Mouse (Mus musculus) heart, postnatal 0 days (tissue): ENCODE measurements around the gene 4930583I09Rik. TPM values are rescaled to one million over a fixed set of nuclear protein-coding genes. Genes with fewer than 3 reads are reported as not detected.

Source experiments
- ATAC-seq: fragments of 200-750 bp; cut with Nextera tagmentation; 2 replicates; pipeline ENCODE4 v1.8.0; 2017; ENCODE audit warnings: low read depth, moderate number of reproducible peaks, moderate library complexity; ENCODE audit not compliant: insufficient read depth
- DNase-seq: peaks from one replicate; pipeline ENCODE4 v3.0.0-alpha.2; 2016; ENCODE audit warnings: low spot score
- H3K27ac ChIP-seq: fragments of 300-500 bp; sonication (generic); 2 replicates; pipeline ENCODE4 v1.5.1; 2014; ENCODE audit warnings: low read depth, mild to moderate bottlenecking
- H3K27me3 ChIP-seq: fragments of 300-500 bp; sonication (generic); 2 replicates; pipeline ENCODE4 v1.6.1; 2014; ENCODE audit warnings: low read length, mixed read lengths; ENCODE audit not compliant: control insufficient read depth, insufficient read depth
- H3K36me3 ChIP-seq: fragments of 300-500 bp; sonication (generic); replicated peaks from 2 replicates; pipeline ENCODE4 v1.6.1; 2014; ENCODE audit warnings: low read length, mixed read lengths; ENCODE audit not compliant: control insufficient read depth, insufficient read depth
- H3K4me1 ChIP-seq: fragments of 300-500 bp; sonication (generic); 2 replicates; pipeline ENCODE4 v1.6.1; 2014; ENCODE audit warnings: antibody characterized with exemption; ENCODE audit not compliant: control insufficient read depth, insufficient read depth
- H3K4me2 ChIP-seq: fragments of 300-500 bp; sonication (generic); 2 replicates; pipeline ENCODE4 v1.6.1; 2014; ENCODE audit warnings: low read depth, mild to moderate bottlenecking, low read length, moderate library complexity
- H3K4me3 ChIP-seq: fragments of 300-500 bp; sonication (generic); 2 replicates; pipeline ENCODE4 v1.5.1; 2014; ENCODE audit warnings: low read depth, low read length
- H3K9ac ChIP-seq: fragments of 300-500 bp; sonication (generic); replicated peaks from 2 replicates; pipeline ENCODE4 v1.6.1; 2014; ENCODE audit warnings: low read depth, low read length, mixed read lengths
- H3K9me3 ChIP-seq: fragments of 300-500 bp; sonication (generic); replicated peaks from 2 replicates; pipeline ENCODE4 v1.6.1; 2016; ENCODE audit warnings: low read length; ENCODE audit not compliant: control insufficient read depth
- CTCF ChIP-seq: IDR thresholded peaks from 2 replicates; pipeline ENCODE4 v1.5.1; 2016; ENCODE audit warnings: antibody characterized with exemption, control low read depth, low read depth
- EP300 ChIP-seq: IDR thresholded peaks from 2 replicates; pipeline ENCODE4 v1.6.1; 2016; ENCODE audit warnings: antibody characterized with exemption, low read depth
- WGBS: fragments of 180-500 bp; shearing (Covaris S2); extraction: QIAGEN DNeasy Blood & Tissue Kit; methylation state at CpG from one replicate; pipeline ENCODE4 v1.1.7; 2014; 5-methylcytosine and 5-hydroxymethylcytosine counted together
- polyA plus RNA-seq: library from polyadenylated mRNA; unstranded; fragments of >200 nt; fragmentation: Nextera tagmentation; extraction: Ambion mirVana; gene quantifications from 2 replicates; pipeline ENCODE4 v1.2.1, GENCODE M21; 2015
- total RNA-seq: library from RNA; depleted of rRNA; stranded (reverse); fragments of >200 nt; gene quantifications from 2 replicates; pipeline ENCODE4 v1.2.3, GENCODE M21; 2014; ENCODE audit warnings: low replicate concordance

4930583I09Rik gene
- total and polyA plus RNA-seq, 2 experiments from 2014 or later, result not detected

DNA sequence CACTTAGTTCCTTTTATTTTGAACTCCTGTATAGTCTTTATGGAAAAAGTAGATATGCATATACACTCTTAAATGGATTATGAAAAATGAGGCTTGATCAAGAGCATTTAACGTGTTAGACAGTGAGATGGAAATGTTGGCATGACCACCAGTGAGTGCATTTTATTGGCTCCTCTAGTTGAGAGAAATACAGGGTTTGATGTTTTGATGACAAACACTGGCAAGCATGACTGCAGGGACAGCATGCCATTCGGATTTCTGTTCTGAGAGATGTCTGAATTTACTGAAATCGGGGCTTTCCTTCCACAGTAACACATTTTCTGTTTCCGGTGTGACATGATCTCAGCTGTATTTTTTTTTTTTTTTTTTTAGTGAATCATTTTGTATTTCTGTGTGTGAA, 12.2 kb upstream of the 4930583I09Rik start:
- 70% methylated on average over 4 of the region's 4 CpGs for WGBS
- H3K27me3 ChIP-seq, result no peaks in the 10 kb centered on the region
- no peak for TF ChIP-seq EP300
- no peak for TF ChIP-seq CTCF
- no peak overlapping the region for H3K27ac ChIP-seq
- no peak for DNase-seq
- no peaks in the 10 kb centered on the region for H3K36me3 ChIP-seq
- H3K4me2 ChIP-seq, result no peak overlapping the region
- no peak overlapping the region for H3K9ac ChIP-seq
- no peak overlapping the region for H3K4me3 ChIP-seq
- no peak for ATAC-seq
- H3K4me1 ChIP-seq, result no peaks in the 10 kb centered on the region
- no peaks in the 10 kb centered on the region for H3K9me3 ChIP-seq

DNA sequence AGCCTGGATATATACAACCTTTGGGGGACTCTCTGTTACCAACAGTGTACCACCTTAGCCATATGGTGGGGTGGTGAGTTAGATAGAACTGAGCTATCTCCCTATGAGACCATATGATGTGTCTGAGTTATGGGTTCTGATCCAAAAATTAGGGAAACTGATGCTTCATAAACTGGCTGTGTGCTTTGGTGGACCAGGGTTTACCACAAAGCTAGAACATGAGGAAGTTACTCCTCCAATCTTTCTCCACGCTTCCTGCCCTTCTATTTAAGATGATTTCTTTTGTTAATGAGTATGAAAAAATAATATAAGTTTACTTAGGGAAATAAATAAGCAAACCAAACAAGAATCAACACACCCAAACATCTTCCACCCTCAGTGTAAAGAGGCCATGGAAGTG, 10.8 kb upstream of the 4930583I09Rik start:
- WGBS, result 62% methylated on average over 1 of the region's 1 CpGs
- H3K4me1 ChIP-seq, result no peaks in the 10 kb centered on the region

DNA sequence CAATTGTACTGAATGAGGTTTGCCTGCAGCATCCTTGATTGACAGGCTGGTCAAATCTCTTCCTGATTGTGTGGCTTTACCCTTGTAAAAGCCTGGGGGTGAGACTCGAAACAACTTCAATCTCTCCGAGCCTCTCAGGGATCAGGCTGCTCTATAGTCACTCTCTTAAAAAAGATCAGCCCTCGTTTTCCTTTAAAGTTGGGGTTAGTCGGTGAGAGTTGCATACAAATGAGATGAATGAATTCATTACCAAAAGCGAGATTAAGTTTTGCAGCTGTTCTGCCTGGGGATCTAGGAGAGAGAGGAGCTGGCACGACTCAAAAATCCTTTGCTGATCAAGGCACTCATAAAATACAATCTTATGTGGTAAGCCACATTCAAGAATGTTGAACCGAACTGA, 1.0 kb upstream of the 4930583I09Rik start:
- 26% methylated on average over 7 of the region's 7 CpGs for WGBS
- Histone ChIP-seq H3K4me3 (no peak overlapping the region), H3K27me3 (no peaks in the 10 kb centered on the region), H3K36me3 (no peaks in the 10 kb centered on the region), H3K4me1 (no peaks in the 10 kb centered on the region), H3K27ac (no peak overlapping the region), H3K4me2 (no peak overlapping the region), H3K9ac (no peak overlapping the region), H3K9me3 (no peaks in the 10 kb centered on the region)
- TF ChIP-seq CTCF, result no peak
- no peak for TF ChIP-seq EP300
- DNase-seq (no peak), ATAC-seq (no peak)

More for the DNA sequence above, 10.8 kb upstream of the 4930583I09Rik start:
- Histone ChIP-seq H3K27ac (no peak overlapping the region), H3K4me3 (no peak overlapping the region), H3K36me3 (no peaks in the 10 kb centered on the region), H3K9ac (no peak overlapping the region), H3K9me3 (no peaks in the 10 kb centered on the region), H3K27me3 (no peaks in the 10 kb centered on the region), H3K4me2 (no peak overlapping the region)
- TF ChIP-seq EP300 (no peak), CTCF (no peak)
- DNase-seq, result no peak
- ATAC-seq, result no peak

DNA sequence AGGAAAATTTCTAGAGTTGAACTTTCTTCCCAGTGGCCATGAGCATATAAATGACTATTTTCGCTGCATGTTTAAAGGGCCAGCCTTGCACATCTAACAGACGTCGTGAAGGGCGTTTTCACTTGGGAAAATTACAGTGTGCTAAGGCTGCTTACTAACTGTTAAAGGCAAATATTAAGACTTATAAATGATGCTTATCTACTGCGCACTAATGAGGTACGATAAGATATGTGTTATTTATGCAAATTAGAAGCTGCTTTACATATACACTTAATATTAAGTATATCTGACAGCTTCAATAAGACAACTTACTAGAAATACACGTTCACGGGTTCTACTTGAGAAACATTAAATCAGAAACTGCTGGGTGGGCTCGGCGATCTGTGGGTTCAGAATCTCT, 481 bp upstream of the 4930583I09Rik start:
- no peak overlapping the region for H3K27ac ChIP-seq
- 83% methylated on average over 10 of the region's 10 CpGs for WGBS
- no peaks in the 10 kb centered on the region for H3K9me3 ChIP-seq
- no peak for TF ChIP-seq CTCF
- no peak for TF ChIP-seq EP300
- no peak for DNase-seq
- no peaks in the 10 kb centered on the region for H3K27me3 ChIP-seq
- H3K36me3 ChIP-seq, result no peaks in the 10 kb centered on the region
- H3K4me3 ChIP-seq, result no peak overlapping the region
- H3K4me2 ChIP-seq, result no peak overlapping the region
- ATAC-seq, result no peak
- no peaks in the 10 kb centered on the region for H3K4me1 ChIP-seq
- no peak overlapping the region for H3K9ac ChIP-seq

DNA sequence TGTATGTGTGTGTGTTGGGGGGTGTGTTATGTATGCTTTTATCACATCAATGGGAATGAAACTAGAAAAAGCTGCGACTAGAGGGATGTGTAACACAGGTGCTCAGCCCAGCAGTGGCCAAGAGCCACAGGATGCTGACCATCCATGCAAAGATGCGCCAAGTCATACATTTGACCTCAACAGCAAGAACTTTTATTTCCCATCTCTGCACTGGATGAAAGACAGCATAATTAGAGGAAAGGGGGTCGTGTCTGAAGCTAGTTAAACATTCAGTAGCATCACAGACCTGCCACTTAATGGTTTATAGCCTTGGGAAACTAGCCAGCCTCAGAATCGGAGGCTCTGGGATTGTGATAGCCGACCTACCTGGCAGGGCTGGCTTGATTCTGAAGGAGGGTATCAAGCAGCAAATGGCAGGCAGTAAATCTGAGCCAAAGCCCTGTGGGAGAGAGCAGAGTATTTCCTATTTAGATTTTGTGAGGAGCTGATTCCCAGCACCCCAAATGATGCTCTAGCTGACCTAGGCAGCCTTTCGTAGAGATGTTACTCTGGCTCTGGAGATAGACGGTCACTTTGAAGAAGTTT, 1.9 kb downstream of the 4930583I09Rik start:
- H3K4me3 ChIP-seq, result no peak overlapping the region
- no peaks in the 10 kb centered on the region for H3K4me1 ChIP-seq
- H3K27ac ChIP-seq, result no peak overlapping the region
- H3K4me2 ChIP-seq, result no peak overlapping the region
- ATAC-seq (no peak), DNase-seq (no peak)
- no peaks in the 10 kb centered on the region for H3K36me3 ChIP-seq
- WGBS, result 74% methylated on average over 7 of the region's 7 CpGs
- no peaks in the 10 kb centered on the region for H3K9me3 ChIP-seq
- TF ChIP-seq CTCF (no peak), EP300 (no peak)
- no peak overlapping the region for H3K9ac ChIP-seq
- no peaks in the 10 kb centered on the region for H3K27me3 ChIP-seq

DNA sequence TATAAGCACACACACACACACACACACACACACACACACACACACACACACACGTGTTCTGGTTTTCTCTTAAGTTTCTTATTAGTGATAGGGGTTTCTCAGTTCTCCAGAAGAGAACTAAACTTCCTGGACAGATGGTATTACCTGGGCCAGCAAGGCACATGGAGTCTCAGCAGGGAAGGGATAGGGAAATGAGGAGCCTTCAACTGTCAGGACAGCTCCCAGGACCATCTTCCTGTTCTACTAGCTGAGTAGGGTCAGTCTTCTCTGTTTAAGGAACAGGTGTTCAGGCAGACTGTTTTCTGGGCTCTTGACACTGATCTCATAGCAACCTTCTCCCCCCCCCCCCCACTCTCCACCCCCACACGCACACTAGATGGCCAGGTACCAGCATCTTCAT, 2.8 kb downstream of the 4930583I09Rik start:
- H3K4me1 ChIP-seq, result no peaks in the 10 kb centered on the region
- no peak for TF ChIP-seq EP300
- no peaks in the 10 kb centered on the region for H3K9me3 ChIP-seq
- ATAC-seq, result no peak
- no peak overlapping the region for H3K4me2 ChIP-seq
- H3K27me3 ChIP-seq, result no peaks in the 10 kb centered on the region
- no peaks in the 10 kb centered on the region for H3K36me3 ChIP-seq
- no peak overlapping the region for H3K27ac ChIP-seq
- H3K9ac ChIP-seq, result no peak overlapping the region
- WGBS, result 70% methylated on average over 2 of the region's 2 CpGs
- no peak for DNase-seq
- H3K4me3 ChIP-seq, result no peak overlapping the region
